Mouse (Mus musculus) retina, embryonic 14.5 days (tissue): ENCODE data around the gene Sept1.

Experiments used
- DNase-seq: peaks from one replicate; pipeline ENCODE4 v3.0.0-alpha.2; 2015; ENCODE audit warnings: low spot score

The Sept1 gene

DNA sequence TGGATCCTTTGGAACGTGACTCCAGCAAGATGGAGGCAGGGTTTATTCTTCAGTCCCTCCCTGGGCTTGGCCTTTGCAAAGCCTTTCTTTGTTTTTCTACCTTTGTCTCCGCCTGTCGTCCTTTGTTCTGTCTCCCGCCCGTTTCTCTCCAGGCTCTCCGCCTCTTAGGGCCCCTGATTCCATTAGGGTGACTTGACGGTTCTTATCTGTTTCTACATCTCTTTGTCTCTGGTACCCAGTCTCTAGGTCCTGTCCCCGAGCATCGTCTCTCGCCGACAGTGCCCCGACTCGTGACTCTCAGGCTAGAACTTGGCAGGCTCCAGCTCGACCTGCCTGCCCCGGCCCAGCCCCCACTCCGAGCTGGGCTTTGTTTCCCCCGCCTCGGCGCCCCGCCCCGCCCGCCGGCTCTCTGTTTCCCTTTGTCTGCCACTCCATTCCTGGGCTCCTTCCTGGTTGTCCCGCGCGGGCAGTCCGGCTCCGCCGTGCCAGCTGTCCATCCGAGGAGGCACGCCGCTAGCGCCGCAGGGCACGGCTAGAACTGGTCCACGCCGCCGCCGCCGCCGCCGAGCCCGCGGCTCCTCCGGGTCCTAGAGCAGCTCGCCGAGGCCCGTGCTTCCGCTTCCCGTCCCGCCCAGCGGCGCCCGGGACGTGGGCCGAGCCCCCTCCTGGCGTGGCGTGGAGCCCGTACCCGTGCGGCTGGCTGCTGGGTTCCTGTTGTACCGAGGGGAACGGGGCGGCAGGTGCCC lies at the start of gene Sept1, which contains the start of gene Zfp553:
TSS of gene Sept1 (minus strand) at position 509 of the 746 bp plus-strand sequence.
TSS of gene Zfp553 (plus strand) at position 440 of the 746 bp plus-strand sequence.
- DNase-seq: peak; percentile 92

DNA sequence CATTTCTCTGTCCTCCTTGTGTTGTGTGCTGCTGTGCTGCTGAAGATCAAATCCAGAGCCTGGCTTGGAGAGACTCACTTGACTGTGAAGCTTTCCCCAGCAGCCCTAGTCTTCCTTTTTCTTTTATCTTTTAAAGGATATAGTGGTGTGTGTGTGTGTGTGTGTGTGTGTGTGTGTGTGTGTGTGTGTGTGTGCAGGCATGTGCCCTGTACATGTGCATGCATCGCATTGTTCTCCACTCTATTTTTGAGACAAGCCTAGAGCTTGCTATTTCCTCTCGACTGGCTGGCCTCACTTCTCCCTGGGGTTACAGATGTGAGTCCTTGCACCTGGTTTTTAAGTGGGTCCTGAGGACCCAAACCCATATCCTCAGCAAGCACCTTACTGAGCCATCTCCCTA lies 49.3 kb upstream of the Sept1 start:
- no peak for DNase-seq

DNA sequence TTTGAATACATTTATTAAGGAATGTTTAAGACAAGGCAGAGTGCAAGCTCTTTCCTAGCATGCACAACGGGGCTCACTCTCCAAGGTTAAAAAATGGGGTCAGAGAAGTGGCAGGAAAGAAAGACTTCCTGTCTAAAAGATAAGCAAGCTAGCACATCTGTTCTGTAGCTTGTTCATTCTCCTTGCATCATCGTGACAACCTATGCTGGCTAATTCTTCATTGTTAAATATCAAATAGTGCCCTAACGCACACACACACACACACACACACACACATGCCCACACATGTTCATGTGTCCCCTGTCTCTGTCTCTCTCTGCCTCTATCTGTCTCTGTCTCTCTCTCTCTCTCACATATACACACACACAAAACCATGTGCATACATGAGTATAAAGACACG lies 48.2 kb upstream of the Sept1 start:
- no peak for DNase-seq

DNA sequence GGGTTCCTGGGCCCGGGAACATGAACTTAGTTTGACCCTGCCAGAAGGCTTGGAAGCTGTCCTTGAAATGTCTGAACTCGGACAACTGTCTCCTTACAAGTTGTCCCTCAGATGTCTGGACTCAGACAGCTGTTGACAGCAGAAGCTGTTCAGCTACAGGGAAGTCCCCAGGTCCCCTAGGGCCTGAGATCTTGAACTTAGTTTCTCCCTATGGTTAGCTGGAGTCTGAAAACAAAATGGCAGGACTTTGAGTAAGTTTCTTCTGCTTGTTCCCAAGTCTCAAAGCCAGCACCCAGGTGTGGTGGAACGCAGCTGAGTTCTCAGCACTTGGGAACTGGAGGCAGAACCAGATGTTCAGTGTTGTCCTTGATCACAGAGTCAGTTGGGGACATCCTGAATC lies 47.2 kb upstream of the Sept1 start:
- DNase-seq: no peak

DNA sequence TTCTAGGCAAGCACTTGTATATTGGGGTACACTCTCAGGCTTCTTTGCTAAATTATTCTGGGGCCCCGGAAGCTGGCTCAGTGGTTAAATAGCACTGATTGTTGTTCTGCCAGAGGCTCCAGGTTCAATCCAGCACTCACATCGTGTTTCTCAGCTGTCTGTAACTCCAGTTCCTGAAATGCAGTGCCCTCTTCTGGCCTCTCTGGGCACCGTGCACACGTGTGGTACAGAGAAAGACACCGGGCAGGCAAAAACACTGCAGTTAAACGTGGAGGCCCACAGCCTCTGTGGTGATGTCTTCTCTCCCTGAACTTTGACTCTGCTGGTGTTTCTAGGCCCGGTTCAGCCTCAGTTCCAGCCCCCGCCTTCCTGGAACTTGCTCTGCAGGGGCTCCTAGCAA lies 45.4 kb upstream of the Sept1 start:
- DNase-seq: peak; percentile 65

DNA sequence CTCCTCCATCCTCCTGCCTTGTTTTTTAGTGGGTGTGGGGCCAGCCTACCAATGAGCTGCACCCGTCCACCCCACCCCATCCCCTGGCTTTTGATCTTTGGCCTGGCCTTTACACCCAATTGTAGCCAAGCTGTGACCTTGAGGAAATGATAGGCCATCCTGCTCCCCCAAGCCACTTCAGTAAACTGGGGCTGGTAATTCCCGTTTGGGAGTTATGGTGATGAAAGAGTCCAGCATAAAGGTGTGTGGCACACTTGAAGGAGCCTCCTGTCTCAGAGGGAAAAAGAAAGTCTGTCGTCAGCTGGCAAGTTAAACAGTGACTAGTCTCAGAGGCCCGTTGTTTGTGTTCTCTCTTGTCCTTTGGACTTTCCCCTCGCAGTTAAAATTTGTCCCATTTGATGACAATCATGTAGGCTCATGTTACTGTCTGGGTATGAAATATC lies 43.6 kb upstream of the Sept1 start:
- DNase-seq: no peak

DNA sequence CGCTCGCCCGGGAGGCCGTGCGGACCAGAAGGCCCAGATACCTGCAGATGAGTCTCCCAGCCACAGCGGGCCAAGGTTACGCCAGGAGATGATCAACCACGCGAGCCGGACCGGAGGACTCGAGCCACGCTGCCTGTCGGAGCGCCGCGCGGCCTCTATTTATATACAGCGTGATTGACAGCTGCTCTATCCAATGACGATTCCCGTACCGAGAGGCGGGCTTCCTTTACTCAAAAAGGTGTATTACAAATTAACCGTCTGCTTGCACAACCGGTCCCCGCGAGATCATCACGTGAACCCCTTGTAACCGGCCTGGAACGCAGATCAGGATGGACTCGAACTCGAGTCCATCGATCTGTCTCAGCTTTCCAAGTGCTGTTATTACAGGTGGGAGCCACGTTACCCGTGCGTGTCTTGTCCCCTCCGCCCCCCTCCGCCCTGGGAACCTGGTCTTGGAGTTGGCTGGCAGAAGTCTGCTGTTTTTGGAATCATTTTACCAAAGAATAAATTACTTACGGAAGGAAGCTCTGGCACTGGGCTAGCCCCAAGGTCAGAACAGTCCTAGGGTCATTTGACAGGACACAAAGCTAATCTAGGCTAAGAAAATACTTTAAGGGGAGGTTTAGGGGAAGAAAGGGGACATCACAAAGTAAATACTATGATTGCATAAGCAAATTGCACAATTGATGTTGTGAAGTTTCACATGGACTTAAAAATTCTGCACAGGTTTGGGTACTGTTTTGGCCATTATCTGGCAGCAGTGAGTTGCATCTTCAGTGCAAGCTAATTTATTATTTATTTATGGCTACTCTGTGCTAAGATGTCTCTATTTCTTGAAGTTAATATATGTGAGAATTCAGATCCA lies 41.2 kb upstream of the Sept1 start, which contains the start of gene Sephs2:
TSS of gene Sephs2 (minus strand) at position 131 of the 865 bp plus-strand sequence.
- peak; percentile 98 for DNase-seq

DNA sequence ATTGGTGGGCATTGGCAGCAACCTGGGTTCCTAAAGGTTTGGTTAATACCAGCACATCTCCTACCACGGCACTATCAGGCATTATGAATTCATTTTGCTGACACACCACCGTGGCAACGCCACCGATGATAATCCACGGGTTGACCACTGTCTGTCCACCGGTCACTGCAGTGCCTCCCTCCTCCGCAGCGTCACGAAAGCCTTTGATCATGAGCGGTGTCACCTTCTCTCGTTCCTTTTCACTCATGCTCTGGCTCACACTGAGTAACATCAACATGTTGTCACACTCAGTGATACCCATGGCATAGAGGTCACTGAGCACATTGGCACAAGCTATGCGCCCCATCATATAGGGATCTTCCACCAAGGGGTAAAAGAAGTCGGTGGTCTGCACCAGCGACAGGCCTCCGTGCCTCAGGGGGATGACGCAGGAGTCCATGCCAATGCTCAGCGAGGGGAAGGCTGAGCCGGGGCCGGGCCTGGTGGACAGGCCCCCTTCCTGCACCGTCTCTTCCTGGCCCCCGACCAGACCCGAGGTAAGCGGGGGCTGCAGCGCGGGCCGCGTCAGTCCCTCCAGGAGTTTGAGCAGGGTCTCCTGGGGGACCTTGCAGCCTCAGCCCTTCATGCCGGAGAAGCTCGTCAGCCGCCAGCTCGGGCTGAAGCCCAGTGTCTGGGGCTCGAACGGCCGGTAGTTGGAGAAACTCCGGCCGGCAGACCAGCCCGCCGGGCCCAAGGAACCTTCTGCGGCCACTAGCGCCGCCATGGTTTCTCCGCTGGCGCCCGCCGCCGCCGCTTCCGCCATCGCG lies 40.4 kb upstream of the Sept1 start:
- no peak for DNase-seq

DNA sequence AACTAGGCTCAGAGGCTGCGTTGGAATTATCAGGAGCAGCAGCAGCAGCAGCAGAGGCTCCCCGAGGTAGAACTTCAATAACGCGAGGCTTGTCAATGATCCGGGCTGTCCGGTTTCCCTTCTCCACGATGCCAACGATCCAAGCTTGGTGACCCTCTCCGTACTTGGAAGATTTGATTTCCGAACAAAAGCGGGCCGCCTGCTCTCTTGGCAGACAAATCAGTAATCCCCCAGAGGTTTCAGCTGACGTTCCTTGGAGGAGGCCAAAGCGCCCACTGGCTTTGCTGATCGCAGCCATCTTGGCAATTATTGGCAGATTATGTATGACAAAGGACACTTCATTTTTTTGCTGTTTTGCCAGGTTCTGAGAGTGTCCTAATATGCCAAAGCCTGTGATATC lies 39.6 kb upstream of the Sept1 start:
- DNase-seq: no peak

DNA sequence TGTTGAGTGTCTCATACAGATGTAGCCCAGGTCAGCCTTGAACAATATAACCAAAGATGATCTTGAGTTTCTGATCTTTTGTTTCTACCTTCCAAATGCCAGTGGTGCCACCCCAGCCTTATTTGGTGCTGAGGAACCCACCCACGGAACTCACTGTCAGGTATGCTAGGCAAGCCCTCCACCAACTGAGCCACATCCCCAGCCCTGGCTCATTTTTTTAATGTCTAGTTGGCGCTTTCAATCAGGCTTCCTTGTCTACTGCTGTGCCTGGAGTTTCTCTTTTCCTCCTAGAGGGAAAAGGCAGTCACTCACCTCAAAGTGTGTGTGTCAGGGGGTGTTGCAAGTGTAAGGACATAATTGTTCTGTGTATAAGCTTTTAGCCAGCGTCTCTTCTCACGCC lies 38.2 kb upstream of the Sept1 start:
- DNase-seq: no peak

DNA sequence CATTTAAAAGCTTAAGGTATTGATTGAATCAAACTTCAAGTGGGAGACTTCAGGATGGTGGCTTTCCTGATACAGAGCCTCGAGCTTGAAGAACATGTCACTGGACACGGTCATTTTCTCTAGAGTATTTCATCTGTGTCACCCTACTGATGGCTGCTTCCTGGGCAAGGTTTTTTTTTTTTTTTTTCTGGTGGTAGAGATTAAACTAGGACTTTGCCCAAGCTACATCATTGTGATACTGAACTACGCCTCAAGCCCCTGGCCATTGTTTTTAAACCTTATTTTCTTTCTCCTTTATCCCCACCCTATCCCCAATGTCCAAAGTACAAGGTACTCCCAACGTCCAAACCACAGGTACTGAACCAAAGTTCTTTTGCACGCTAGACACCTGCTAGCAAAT lies 37.7 kb upstream of the Sept1 start:
- DNase-seq: no peak

DNA sequence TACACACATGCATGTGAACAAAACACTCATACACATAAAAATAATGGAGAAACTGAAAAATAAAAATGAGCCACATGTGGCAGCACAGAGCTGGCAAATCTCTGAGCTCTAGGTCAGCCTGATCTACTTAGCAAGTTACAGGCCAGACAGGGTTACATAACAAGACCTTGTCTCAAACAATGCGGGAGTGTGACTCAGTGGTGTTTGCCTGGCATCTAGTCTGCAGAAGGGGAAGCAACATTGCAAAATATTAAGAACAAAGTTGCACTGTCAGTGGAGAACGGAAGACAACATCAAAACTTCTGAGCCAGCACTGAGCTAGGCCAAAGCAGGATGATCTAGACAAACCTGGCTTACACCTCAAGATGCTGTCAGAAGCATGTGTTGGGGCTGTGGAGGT lies 37.3 kb upstream of the Sept1 start:
- DNase-seq: no peak

DNA sequence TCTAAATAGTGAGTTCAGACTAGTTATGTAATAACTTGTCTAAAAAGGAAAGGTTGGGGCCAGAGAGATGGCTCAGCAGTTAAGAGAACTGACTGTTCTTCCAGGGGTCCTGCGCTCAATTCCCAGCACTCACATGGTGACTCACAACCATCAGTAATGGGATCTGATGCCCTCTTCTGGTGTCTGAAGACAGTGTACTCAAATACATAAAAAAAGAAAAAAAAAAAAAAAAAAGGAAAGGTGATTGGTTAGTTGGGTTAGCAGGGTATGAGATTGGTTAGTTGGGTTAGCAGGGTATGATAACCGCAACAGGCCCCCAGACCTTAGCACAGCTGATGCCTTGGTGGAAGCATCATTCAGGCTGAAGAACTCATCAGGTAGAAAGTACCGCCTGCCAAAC lies 30.6 kb upstream of the Sept1 start:
- no peak for DNase-seq

DNA sequence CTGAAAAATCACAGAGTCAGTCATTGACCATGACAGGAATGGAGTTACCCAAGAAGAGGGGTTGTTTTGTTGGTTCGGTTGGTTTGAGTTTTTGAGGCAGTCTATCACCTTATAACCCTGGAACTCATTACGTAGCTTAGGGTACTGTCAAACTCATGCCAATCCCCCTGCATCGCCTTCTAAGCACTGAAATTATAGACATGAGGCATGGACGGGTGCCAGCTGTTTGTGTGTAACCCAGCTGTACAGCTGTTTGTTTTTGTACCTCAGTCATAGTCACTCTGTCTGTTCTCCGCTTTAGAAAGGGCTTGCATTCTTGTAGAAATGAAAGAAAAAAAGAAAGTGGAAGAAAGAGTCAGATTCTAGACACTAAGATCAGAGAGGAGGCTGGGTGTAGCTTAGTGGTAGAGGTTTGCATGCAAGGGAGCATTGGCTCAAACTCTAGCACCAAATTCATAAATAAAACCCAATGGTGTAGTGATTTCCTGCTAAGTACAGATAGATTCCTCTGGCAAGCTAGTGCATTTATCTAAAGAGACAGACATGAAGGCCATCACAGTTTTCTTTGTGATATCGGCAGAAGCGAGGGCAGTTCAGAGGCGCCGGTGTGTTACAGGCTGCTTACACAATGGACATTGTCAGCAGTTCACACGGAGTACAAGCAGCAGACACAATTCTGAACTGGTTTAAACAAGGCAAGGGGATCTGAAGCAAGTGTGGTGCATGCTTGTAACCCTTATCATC lies 29.5 kb upstream of the Sept1 start:
- DNase-seq: no peak

DNA sequence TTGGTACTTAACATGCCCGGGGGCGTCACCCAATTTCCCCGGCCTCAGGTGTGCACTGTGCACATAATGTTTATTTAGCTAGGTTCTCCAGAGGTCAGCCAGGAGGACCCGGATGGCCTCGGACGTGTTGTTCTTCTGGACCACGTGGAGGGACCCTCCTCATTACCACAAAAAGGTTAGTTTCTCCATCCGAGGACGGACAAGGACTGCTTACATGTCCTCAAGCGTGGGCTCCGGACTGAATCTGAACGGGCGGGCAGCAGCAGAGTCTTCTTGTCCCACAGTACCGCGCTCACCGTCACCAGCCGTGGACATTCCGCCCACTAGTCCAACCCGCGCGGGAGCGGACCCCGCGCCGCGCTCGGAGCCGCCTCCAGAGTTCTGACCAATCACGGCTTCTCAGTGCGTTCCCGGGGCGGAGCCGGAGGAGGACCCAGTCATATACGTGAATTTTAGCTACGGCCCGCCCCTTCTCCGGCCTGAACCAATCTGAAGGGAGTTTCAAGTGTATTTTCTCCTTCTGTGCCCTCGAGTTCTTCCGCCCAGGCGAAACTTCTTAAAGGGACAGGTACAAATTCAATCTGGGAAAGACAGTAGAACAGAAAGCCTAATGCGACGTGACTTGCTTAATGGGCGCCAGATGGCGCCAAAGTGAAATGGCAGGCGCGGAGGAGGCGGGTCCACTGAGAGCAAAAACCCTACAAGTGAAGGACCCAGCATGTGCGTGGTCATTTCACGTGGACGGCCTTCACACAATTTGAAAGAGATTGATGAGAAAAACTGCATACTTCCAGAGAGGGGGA lies 27.6 kb upstream of the Sept1 start, which contains the start of gene Dctpp1:
TSS of gene Dctpp1 (minus strand) at position 401 of the 803 bp plus-strand sequence.
- DNase-seq: peak; percentile 98

DNA sequence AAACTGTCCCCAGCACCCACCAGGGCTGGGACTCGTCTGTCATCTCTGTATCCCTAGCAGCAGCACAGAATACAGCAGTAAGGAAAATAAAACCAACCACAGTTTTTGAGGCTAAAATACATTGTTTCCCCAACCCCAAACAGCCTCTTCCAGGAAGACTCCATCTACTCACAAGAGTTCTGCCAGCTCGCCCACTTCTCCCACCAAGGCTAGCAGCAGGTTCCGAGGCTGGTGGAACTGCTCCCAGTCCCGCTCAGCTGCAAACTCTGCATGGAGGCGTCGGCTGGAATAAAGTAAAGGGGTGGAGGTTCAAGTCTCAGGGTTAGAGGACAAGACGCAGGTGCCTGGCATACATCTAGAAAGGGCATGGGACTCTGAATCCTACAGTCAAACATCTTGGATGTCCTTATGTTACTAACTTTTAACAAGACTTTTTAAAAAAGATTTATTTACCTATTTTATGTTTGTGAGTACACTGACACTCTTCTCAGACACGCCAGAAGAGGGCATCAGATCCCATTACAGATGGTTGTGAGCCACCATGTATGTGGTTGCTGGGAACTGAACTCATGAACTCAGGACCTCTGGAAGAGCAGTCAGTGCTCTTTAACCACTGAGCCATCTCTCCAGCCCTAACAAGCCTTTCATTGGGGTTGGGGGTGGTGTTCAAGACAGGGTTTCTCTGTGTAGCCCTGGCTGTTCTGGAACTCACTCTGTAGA lies 26.4 kb upstream of the Sept1 start:
- DNase-seq: no peak

DNA sequence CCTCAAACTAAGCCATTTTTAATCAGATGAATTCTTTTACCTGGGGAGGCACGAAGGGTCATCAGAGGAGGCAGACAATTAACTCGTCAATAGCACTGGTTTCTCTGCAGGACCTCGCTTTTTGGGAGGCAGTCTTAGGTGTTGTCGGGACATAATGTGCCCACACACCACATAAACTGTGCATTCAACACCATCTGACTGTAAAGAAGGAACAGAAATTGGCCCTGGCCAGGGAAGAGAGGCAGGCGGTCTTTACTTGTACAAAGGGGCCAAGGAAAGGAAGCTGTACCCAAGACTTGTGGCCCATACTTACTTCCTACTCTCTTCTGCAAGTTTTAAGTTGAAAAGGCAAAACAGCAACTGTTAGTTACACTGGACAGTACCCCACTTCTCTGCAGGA lies 23.6 kb upstream of the Sept1 start:
- no peak for DNase-seq

DNA sequence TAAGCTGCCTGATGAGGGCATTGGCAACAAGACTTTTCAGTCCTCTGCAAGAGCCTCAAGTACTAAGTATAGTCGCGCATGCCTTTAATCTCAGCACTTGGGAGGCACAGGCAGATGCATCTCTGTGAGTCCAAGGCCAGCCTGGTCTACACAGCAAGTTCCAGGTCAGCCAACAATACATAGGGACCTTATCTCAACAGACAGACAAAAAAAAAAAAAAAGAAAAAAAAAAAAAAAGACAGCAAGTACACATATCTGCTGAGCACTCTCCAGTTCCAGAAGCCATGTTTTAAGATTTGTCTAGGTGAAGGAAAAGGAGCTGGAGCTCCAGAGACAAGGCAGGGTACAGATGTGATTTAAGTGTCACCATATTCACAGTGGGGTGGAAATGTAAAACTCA lies 23.0 kb upstream of the Sept1 start:
- no peak for DNase-seq

DNA sequence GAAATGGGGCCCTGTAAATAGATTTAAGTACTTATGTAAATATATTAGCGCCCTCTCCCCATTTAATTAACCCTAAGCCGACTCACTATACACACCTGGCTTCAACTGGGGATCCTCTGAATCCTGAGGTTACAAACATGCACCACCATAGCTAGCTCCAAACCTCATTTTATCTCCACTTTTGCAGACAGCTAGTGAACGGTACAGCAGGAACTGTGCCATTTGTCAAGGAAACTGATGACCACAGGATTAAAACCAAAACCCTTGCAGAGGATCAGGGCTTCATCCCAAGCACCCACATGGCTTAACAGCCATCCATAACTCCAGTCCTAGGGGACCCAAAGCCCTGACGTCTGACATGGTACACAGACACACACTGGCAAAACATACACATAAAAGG lies 22.1 kb upstream of the Sept1 start:
- DNase-seq: no peak
